Mouse (Mus musculus) testis, postnatal 14 days (tissue): ENCODE results near the gene Galk2.

Source experiments
- DNase-seq: peaks from one replicate; pipeline ENCODE4 v3.0.0; 2021; ENCODE audit warnings: low spot score

The Galk2 gene

GRCm38 (mm10) chr2:125900797-125901410 lies 42.0 kb downstream of the Galk2 start:
- DNase-seq: no peak

- no peak for DNase-seq
These were observed 42.5 kb downstream of the Galk2 start for GRCm38 (mm10) chr2:125901426-125901825.

- DNase-seq: no peak
These were observed 47.6 kb downstream of the Galk2 start for GRCm38 (mm10) chr2:125906407-125907066.

- DNase-seq: no peak
These were observed 48.8 kb downstream of the Galk2 start for GRCm38 (mm10) chr2:125907580-125908255.

GRCm38 (mm10) chr2:125914167-125914566 lies 55.3 kb downstream of the Galk2 start:
- no peak for DNase-seq

- DNase-seq: no peak
These were observed 55.8 kb downstream of the Galk2 start for GRCm38 (mm10) chr2:125914713-125915112.

- no peak for DNase-seq
These were observed 57.9 kb downstream of the Galk2 start for GRCm38 (mm10) chr2:125916652-125917296.

GRCm38 (mm10) chr2:125917297-125917679 lies 58.4 kb downstream of the Galk2 start:
- DNase-seq: no peak

- DNase-seq: no peak
These were observed 62.4 kb downstream of the Galk2 start for GRCm38 (mm10) chr2:125921273-125921672.

- no peak for DNase-seq
These were observed 63.2 kb downstream of the Galk2 start for GRCm38 (mm10) chr2:125922149-125922548.

GRCm38 (mm10) chr2:125922877-125923276 lies 64.0 kb downstream of the Galk2 start:
- DNase-seq: peak; percentile 34

GRCm38 (mm10) chr2:125923346-125923745 lies 64.4 kb downstream of the Galk2 start:
- no peak for DNase-seq

- DNase-seq: no peak
These were observed 65.6 kb downstream of the Galk2 start for GRCm38 (mm10) chr2:125924554-125924953.

- DNase-seq: no peak
These were observed 66.2 kb downstream of the Galk2 start for GRCm38 (mm10) chr2:125925081-125925480.

GRCm38 (mm10) chr2:125929396-125929795 lies 70.5 kb downstream of the Galk2 start:
- no peak for DNase-seq

GRCm38 (mm10) chr2:125929872-125930271 lies 71.0 kb downstream of the Galk2 start:
- no peak for DNase-seq

- no peak for DNase-seq
These were observed 72.3 kb downstream of the Galk2 start for GRCm38 (mm10) chr2:125931193-125931592.

- DNase-seq: no peak
These were observed 73.8 kb downstream of the Galk2 start for GRCm38 (mm10) chr2:125932734-125933133.

- no peak for DNase-seq
These were observed 75.1 kb downstream of the Galk2 start for GRCm38 (mm10) chr2:125933977-125934376.

GRCm38 (mm10) chr2:125936396-125936795 lies 77.5 kb downstream of the Galk2 start:
- no peak for DNase-seq

- no peak for DNase-seq
These were observed 80.2 kb downstream of the Galk2 start for GRCm38 (mm10) chr2:125938993-125939642.

GRCm38 (mm10) chr2:125941111-125941785 lies 82.3 kb downstream of the Galk2 start:
- no peak for DNase-seq
